Mouse (Mus musculus) testis, adult 2 months (tissue): ENCODE measurements at regions not wholly inside any gene's neighbourhood (a gene's known extent, or its start where the extent isn't known, plus 50 kb on each side); places are given as distances from the start of the nearest gene placed in this dataset.

Experiments
- CTCF ChIP-seq: fragments of 200-500 bp; IDR thresholded peaks from 2 replicates; pipeline ENCODE4 v1.5.1; 2012; ENCODE audit warnings: low read depth, mild to moderate bottlenecking, inconsistent platforms, low read length, moderate library complexity; ENCODE audit not compliant: control insufficient read depth, insufficient read depth, insufficient replicate concordance
- POLR2A ChIP-seq: fragments of 200-500 bp; IDR thresholded peaks from 2 replicates; pipeline ENCODE4 v1.6.1; 2012; ENCODE audit warnings: low read depth, mild to moderate bottlenecking, inconsistent platforms, low read length, moderate library complexity; ENCODE audit not compliant: control insufficient read depth

DNA sequence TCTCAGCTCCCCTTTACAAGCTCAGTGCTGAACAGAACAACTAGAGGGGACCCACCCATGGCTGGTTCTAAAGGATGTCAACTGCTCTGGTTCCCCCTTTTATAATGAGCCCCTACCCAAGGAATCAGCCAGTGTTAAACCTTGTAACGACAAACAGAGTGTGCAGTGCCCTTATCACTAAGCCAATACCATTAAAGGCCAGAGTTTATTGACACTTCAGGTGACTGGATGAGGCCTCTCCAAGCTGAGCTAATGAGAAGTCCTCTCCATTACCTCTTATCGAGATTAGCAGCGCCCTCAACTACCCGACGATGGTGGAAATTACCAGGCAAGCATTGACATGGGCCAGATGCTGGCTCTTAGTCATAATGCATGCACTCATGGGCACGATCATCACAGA is 570.8 kb downstream of the Gm826 start:
- TF ChIP-seq CTCF: no peak
- TF ChIP-seq POLR2A: no peak
